Mouse (Mus musculus): Measurements from ENCODE around the gene Olfr1242.

Olfr1242 gene

GRCm38 (mm10) chr2:89498235-89498634 lies at the start of gene Olfr1242:
Olfr1242 (minus strand) TSS chr2:89498335.
- no peak for DNase-seq

DNA sequence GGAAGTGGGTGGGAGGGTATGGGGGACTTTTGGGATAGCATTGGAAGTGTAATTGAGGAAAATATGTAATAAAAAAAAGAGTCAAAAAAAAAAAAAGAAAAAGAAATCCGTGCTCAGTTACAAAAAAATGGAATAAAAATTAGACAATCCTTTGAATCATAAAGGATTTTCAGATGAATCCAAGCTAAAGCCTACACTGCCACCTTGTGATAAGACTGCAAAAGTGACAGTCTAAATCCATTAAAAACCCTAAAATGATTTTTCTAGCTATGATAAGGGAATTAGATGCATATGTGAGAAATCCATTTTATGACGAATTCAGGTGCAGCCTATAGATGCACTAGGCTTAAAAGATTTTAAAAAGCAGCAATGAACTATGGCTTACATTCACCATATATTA lies 46.4 kb upstream of the Olfr1242 start:
- no peak for DNase-seq

DNA sequence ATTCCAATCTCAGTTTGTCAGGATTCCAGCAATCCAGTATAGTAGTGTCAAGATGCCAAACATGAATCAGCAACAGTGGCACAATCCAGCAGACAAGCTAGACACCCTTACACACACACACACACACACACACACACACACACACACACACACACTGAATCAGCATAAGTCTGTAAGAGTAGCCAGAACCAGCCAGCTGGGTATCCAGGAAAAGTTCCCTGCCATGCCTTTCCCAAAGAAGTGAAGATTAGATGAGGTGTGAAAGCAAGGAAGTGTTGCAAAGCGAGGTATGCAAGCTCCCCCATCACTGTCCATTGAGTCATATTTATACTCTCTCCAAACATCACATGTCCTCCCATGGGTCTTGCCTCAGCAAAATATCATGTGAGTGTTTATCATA lies 41.8 kb upstream of the Olfr1242 start:
- no peak for DNase-seq

DNA sequence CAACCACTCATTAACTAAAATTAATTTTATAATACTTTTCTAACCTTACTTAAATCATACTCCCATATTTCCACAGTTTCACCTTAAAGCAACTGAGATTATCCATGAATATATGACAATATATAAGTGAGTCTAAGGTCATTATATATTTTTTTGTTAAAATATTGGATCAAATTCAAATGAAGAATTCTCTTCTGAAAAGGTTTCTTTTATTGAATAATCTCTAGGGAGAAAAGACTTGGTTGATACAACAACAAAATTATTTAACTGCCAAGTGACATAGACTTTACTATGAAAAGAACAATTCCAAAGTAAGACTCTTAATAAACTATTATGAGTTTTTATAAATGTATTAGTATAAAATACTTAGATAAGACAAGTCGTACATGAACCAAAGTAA lies 33.3 kb upstream of the Olfr1242 start, which contains the start of gene Olfr1243:
TSS of gene Olfr1243 (minus strand) at position 101 of the 400 bp plus-strand sequence.
- no peak for DNase-seq

DNA sequence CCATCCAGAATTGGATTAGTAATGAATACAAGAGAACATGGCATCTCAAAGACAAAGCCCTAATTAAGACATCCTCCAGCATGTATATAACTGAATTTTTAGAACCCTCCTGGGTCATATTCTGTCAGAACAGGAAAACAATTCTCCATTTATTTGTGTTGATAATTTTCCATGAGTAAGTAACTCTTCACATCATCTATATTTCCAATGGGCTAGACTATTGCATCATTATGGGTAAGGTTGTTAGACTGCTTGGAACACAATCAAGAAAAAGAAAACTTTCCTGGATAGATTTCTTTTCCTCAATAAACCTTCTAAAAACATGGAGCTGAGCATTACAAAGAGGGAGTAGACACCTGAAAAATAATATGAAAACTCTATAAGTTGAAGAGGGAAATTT lies 11.1 kb downstream of the Olfr1242 start, which contains the start of gene Olfr1241:
TSS of gene Olfr1241 (minus strand) at position 101 of the 400 bp plus-strand sequence.
- no peak for DNase-seq

DNA sequence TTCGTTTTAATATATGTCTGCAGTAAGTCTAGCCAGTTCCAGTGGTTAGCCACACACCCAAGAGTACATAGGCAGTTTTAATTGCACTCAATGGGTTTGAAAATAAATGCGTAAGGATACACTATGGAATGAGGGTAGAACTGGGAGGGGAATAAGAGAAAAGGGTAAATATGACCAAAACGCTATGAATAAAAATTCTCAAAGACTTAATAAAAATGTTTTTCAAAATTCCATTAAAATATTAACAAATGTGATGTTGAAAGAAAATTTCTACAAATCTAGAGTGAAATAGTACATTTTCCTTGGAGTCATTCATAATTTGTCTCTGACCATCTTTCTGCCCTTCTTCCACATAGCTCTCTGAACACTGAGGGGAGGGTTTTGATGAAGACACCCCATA lies 55.2 kb downstream of the Olfr1242 start, which contains the start of gene Olfr1240:
TSS of gene Olfr1240 (minus strand) at position 101 of the 400 bp plus-strand sequence.
- DNase-seq, result no peak

Measured in cerebellum, adult 8-10 months (tissue).